24 mouse cellular contexts compared by ENCODE assay signal in the genomic region with DNA sequence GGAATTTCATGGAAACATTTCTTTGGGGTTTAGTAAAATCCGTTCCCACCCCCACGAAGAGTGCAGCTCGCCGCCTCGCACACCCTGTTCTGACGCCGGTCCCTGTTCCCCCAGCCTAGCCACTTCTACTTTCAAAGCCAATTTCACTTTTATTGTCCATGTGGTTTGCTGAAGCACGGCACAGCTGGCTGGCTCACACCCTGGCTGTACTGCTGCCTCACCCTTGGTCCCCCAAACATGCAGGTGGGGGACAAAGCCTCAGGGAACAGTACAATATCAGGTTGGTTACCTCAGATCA. TPM values are rescaled to one million over a fixed set of nuclear protein-coding genes. Genes with fewer than 3 reads are reported as not detected.
A peak's percentile ranks its signal among the peaks of the same experiment; 100 is the strongest.
DNase-seq lines count a peak whose midpoint lies in the region; ATAC-seq and TF ChIP-seq lines count a peak whose summit lies in the region.
"Had no signal": no experiment of that assay in that cellular context is flagged by ENCODE, and none has a peak within 500 bp of the region (broad histone marks: within the 10 kb centered on the region; RNA-seq: fewer than 3 reads in every experiment).

No protein-coding gene starts in this region.

- TF ChIP-seq EP300 in heart, adult 2 months (IDR thresholded peaks at IDR 0.05; ENCODE audit: insufficient read depth, low read depth, low read length): no peak

- intact Hi-C loops in heart, adult 2 months (cut with DNase I): no loop called here
- intact Hi-C loops in heart, postnatal 14 days (cut with DNase I): no loop called here

- TF ChIP-seq CTCF in heart, adult 2 months (IDR thresholded peaks at IDR 0.05): no peak
- no peak for TF ChIP-seq CTCF in cortical plate, adult 2 months (IDR thresholded peaks at IDR 0.05; ENCODE audit: extremely low read depth, insufficient read depth, low read length)

- ATAC-seq in lung, embryonic 15.5 days (ENCODE audit: borderline replicate concordance, extremely low read depth, low FRiP score, low TSS enrichment): no peak
- ATAC-seq in limb, embryonic 14.5 days (ENCODE audit: low FRiP score, low read depth): no peak
- ATAC-seq in megakaryocyte-erythroid progenitor cell, adult 5-6 weeks (replicated peaks; ENCODE audit: low FRiP score, low TSS enrichment, poor library complexity, severe bottlenecking): no peak
- ATAC-seq: forebrain, embryonic 13.5 days; intestine, postnatal 0 days; midbrain, embryonic 15.5 days had no signal

- peaks cover 24% of the 10 kb centered on the region for H3K4me1 ChIP-seq in heart, adult 2 months (ENCODE audit: control insufficient read depth, insufficient read depth, low read length)
- H3K4me1 ChIP-seq in lung, embryonic 15.5 days: peaks cover 13% of the 10 kb centered on the region
- H3K4me1 ChIP-seq in cortical plate, adult 2 months (ENCODE audit: control insufficient read depth, insufficient read depth, low read length): peaks cover 19% of the 10 kb centered on the region
- peaks cover 25% of the 10 kb centered on the region for H3K4me1 ChIP-seq in limb, embryonic 14.5 days (ENCODE audit: control insufficient read depth, insufficient read depth, low read length)

- H3K4me2 ChIP-seq in lung, embryonic 15.5 days: no peak overlapping the region
- no peak overlapping the region for H3K4me2 ChIP-seq in limb, embryonic 14.5 days (replicated peaks; ENCODE audit: low read depth, low read length, severe bottlenecking)
- H3K4me2 ChIP-seq: embryonic facial prominence, embryonic 13.5 days; forebrain, embryonic 13.5 days; heart, embryonic 12.5 days; hindbrain, embryonic 12.5 days; kidney, embryonic 15.5 days; liver, embryonic 13.5 days; midbrain, embryonic 15.5 days had no signal

- WGBS in heart, adult 2 months: 78% methylated on average over 8 of the region's 8 CpGs
- 91% methylated on average over 8 of the region's 8 CpGs for WGBS in lung, embryonic 15.5 days
- 50% methylated on average over 8 of the region's 8 CpGs for WGBS in limb, embryonic 14.5 days

- H3K27me3 ChIP-seq in heart, adult 2 months (ENCODE audit: control insufficient read depth, insufficient read depth, low read length): no peaks in the 10 kb centered on the region
- no peaks in the 10 kb centered on the region for H3K27me3 ChIP-seq in lung, embryonic 15.5 days
- no peaks in the 10 kb centered on the region for H3K27me3 ChIP-seq in limb, embryonic 14.5 days (ENCODE audit: control insufficient read depth, insufficient read depth, low read length)
- H3K27me3 ChIP-seq: embryonic facial prominence, embryonic 13.5 days; forebrain, embryonic 13.5 days; heart, embryonic 12.5 days; hindbrain, embryonic 12.5 days; kidney, embryonic 15.5 days; liver, embryonic 13.5 days; midbrain, embryonic 15.5 days had no signal

- H3K9me3 ChIP-seq in lung, embryonic 15.5 days: no peaks in the 10 kb centered on the region
- H3K9me3 ChIP-seq in limb, embryonic 14.5 days (ENCODE audit: control insufficient read depth, low read length): no peaks in the 10 kb centered on the region
- H3K9me3 ChIP-seq: embryonic facial prominence, embryonic 13.5 days; forebrain, embryonic 13.5 days; heart, embryonic 12.5 days; hindbrain, embryonic 12.5 days; kidney, embryonic 15.5 days; midbrain, embryonic 15.5 days had no signal

- no peak overlapping the region for H3K4me3 ChIP-seq in heart, adult 2 months
- H3K4me3 ChIP-seq in lung, embryonic 15.5 days: no peak overlapping the region
- H3K4me3 ChIP-seq in cortical plate, adult 2 months (ENCODE audit: insufficient read depth, low read length): no peak overlapping the region
- H3K4me3 ChIP-seq in limb, embryonic 14.5 days (replicated peaks; ENCODE audit: low read length): no peak overlapping the region
- H3K4me3 ChIP-seq: embryonic facial prominence, embryonic 13.5 days; forebrain, embryonic 13.5 days; heart, embryonic 12.5 days; hindbrain, embryonic 12.5 days; kidney, embryonic 15.5 days; liver, embryonic 13.5 days; midbrain, embryonic 15.5 days had no signal

- H3K36me3 ChIP-seq in heart, adult 2 months (ENCODE audit: control insufficient read depth, insufficient read depth, low read length): no peaks in the 10 kb centered on the region
- H3K36me3 ChIP-seq in lung, embryonic 15.5 days: peaks cover 12% of the 10 kb centered on the region; the same call in 1 of the 2 replicates
- peaks cover 7% of the 10 kb centered on the region for H3K36me3 ChIP-seq in limb, embryonic 14.5 days (ENCODE audit: control insufficient read depth, insufficient read depth, low read length)
- H3K36me3 ChIP-seq: midbrain, embryonic 15.5 days had no signal

- no peak for DNase-seq in heart, adult 2 months
- no peak for DNase-seq in heart, postnatal 14 days
- no peak for DNase-seq in lung, postnatal 36 days
- peak; percentile 22 for DNase-seq in limb, embryonic 14.5 days (ENCODE audit: low spot score)
- DNase-seq in left cerebral cortex, adult 11 months (ENCODE audit: low spot score): no peak
- DNase-seq: cerebellum, adult 2 months; cerebellum, postnatal 25 days; embryo, embryonic 11 days; heart, postnatal 10 days; kidney, postnatal 36 days; layer of hippocampus, adult 9-11 months; liver, embryonic 13.5 days; lung, adult 2 months had no signal

- H3K27ac ChIP-seq in heart, adult 2 months: peak overlapping the region; percentile 23
- no peak overlapping the region for H3K27ac ChIP-seq in lung, embryonic 15.5 days
- H3K27ac ChIP-seq in cortical plate, adult 2 months (ENCODE audit: insufficient read depth, low read length): peak overlapping the region; percentile 7; the same call in 1 of the 2 replicates
- peak overlapping the region; percentile 74 for H3K27ac ChIP-seq in limb, embryonic 14.5 days (replicated peaks; ENCODE audit: low read depth, low read length)
- H3K27ac ChIP-seq: embryonic facial prominence, embryonic 13.5 days; forebrain, embryonic 13.5 days; hindbrain, embryonic 12.5 days; kidney, embryonic 15.5 days; liver, embryonic 13.5 days; midbrain, embryonic 15.5 days had no signal

- no peak overlapping the region for H3K9ac ChIP-seq in heart, adult 2 months (ENCODE audit: low read depth, low read length)
- H3K9ac ChIP-seq in lung, embryonic 15.5 days: 0 out of 2 replicates have a peak overlapping the region, but pooled peaks have one; percentile 16
- H3K9ac ChIP-seq in limb, embryonic 14.5 days (ENCODE audit: low read depth, low read length, severe bottlenecking): no peak overlapping the region
- H3K9ac ChIP-seq: embryonic facial prominence, embryonic 13.5 days; forebrain, embryonic 13.5 days; heart, embryonic 12.5 days; kidney, embryonic 15.5 days; liver, embryonic 13.5 days; midbrain, embryonic 15.5 days had no signal

- no peak for TF ChIP-seq POLR2A in heart, adult 2 months (IDR thresholded peaks at IDR 0.05; ENCODE audit: insufficient read depth, low read depth, low read length)
- no peak for TF ChIP-seq POLR2A in cortical plate, adult 2 months (IDR thresholded peaks at IDR 0.05; ENCODE audit: extremely low read depth, insufficient read depth, low read length)
- no peak for TF ChIP-seq POLR2A in limb, embryonic 14.5 days (IDR thresholded peaks at IDR 0.05; ENCODE audit: borderline replicate concordance, extremely low read depth, insufficient read depth, insufficient read length)

- no peaks in the 10 kb centered on the region; the same call in 1 of the 2 replicates for H3K79me2 ChIP-seq in heart, adult 2 months (replicated peaks; ENCODE audit: control insufficient read depth, insufficient read depth, low read length)

RNA-seq across cellular contexts. Expression of gene Klhl26, which starts 14.3 kb away (rescaled TPM):
- 1 to 10 TPM; 8.1 to 8.6 TPM for total RNA-seq in heart, adult 2 months (2021)
- polyA plus RNA-seq in heart, adult 2 months (2012; rRNA removed): 18.8 and 21.2 TPM in 2 replicates
- total RNA-seq in heart, postnatal 14 days (2021): 1 to 10 TPM; 5.5 to 6.9 TPM
- polyA plus RNA-seq in lung, embryonic 15.5 days (2015; fragmentation: Nextera tagmentation; extraction: Ambion mirVana): 26.2 and 27.1 TPM in 2 replicates
- 66.9 and 70.9 TPM in 2 replicates for polyA plus RNA-seq in cortical plate, adult 2 months (2012; rRNA removed)
- polyA plus RNA-seq in limb, embryonic 14.5 days (2012; rRNA removed): 48.7 and 72.6 TPM in 2 replicates
- polyA plus RNA-seq in limb, embryonic 14.5 days (2014; fragmentation: Nextera tagmentation; extraction: Ambion mirVana): 24.2 and 28.6 TPM in 2 replicates
- 8.4 and 9.5 TPM in 2 replicates for total RNA-seq in megakaryocyte-erythroid progenitor cell, adult 5-6 weeks (2014; fragmentation: Nextera tagmentation)
- 6.0 and 8.2 TPM in 2 replicates for total RNA-seq in megakaryocyte-erythroid progenitor cell, adult 5-6 weeks (2017)

RNA-seq across cellular contexts. Expression of gene Crtc1, which starts 23.1 kb away (rescaled TPM):
- 1 to 10 TPM; 7.4 to 8.1 TPM for total RNA-seq in heart, adult 2 months (2021)
- polyA plus RNA-seq in heart, adult 2 months (2012; rRNA removed): 13.7 and 14.9 TPM in 2 replicates
- total RNA-seq in heart, postnatal 14 days (2021): 1 to 10 TPM; 7.7 to 9.5 TPM
- 14.2 and 17.6 TPM in 2 replicates for polyA plus RNA-seq in lung, embryonic 15.5 days (2015; fragmentation: Nextera tagmentation; extraction: Ambion mirVana)
- 113 and 115 TPM in 2 replicates for polyA plus RNA-seq in cortical plate, adult 2 months (2012; rRNA removed)
- 37.8 and 58.5 TPM in 2 replicates for polyA plus RNA-seq in limb, embryonic 14.5 days (2012; rRNA removed)
- 26.3 and 31.1 TPM in 2 replicates for polyA plus RNA-seq in limb, embryonic 14.5 days (2014; fragmentation: Nextera tagmentation; extraction: Ambion mirVana)
- total RNA-seq in megakaryocyte-erythroid progenitor cell, adult 5-6 weeks (2014; fragmentation: Nextera tagmentation): 15.6 and 21.7 TPM in 2 replicates
- total RNA-seq in megakaryocyte-erythroid progenitor cell, adult 5-6 weeks (2017): 1.1 and 1.3 TPM in 2 replicates

RNA-seq across cellular contexts. Expression of gene Tmem59l, which starts 24.7 kb away (rescaled TPM):
- not detected for total RNA-seq in heart, adult 2 months (2021)
- 0.21 and 0.53 TPM in 2 replicates for polyA plus RNA-seq in heart, adult 2 months (2012; rRNA removed)
- not detected for total RNA-seq in heart, postnatal 14 days (2021)
- 6.5 and 6.6 TPM in 2 replicates for polyA plus RNA-seq in lung, embryonic 15.5 days (2015; fragmentation: Nextera tagmentation; extraction: Ambion mirVana)
- polyA plus RNA-seq in cortical plate, adult 2 months (2012; rRNA removed): 368 and 400 TPM in 2 replicates
- polyA plus RNA-seq in limb, embryonic 14.5 days (2012; rRNA removed): 13.1 and 17.7 TPM in 2 replicates
- polyA plus RNA-seq in limb, embryonic 14.5 days (2014; fragmentation: Nextera tagmentation; extraction: Ambion mirVana): 15.7 and 17.5 TPM in 2 replicates
- total RNA-seq in megakaryocyte-erythroid progenitor cell, adult 5-6 weeks (2014; fragmentation: Nextera tagmentation): not detected in 2 replicates
- total RNA-seq in megakaryocyte-erythroid progenitor cell, adult 5-6 weeks (2017): not detected in 2 replicates
- total RNA-seq: gastrocnemius, postnatal 4 days; heart, postnatal 10 days had no signal

RNA-seq across cellular contexts. Expression of gene Crlf1, which starts 30.5 kb away (rescaled TPM):
- under 1 TPM; 0.68 to 0.89 TPM for total RNA-seq in heart, adult 2 months (2021)
- 0.38 and 2.3 TPM in 2 replicates for polyA plus RNA-seq in heart, adult 2 months (2012; rRNA removed)
- under 1 TPM; 0.22 to 0.29 TPM for total RNA-seq in heart, postnatal 14 days (2021)
- polyA plus RNA-seq in lung, embryonic 15.5 days (2015; fragmentation: Nextera tagmentation; extraction: Ambion mirVana): 181 and 186 TPM in 2 replicates
- polyA plus RNA-seq in cortical plate, adult 2 months (2012; rRNA removed): 2.1 and 8.6 TPM in 2 replicates
- 98.9 and 127 TPM in 2 replicates for polyA plus RNA-seq in limb, embryonic 14.5 days (2012; rRNA removed)
- 91.5 and 103 TPM in 2 replicates for polyA plus RNA-seq in limb, embryonic 14.5 days (2014; fragmentation: Nextera tagmentation; extraction: Ambion mirVana)
- 0.30 and 2.3 TPM in 2 replicates for total RNA-seq in megakaryocyte-erythroid progenitor cell, adult 5-6 weeks (2014; fragmentation: Nextera tagmentation)
- total RNA-seq in megakaryocyte-erythroid progenitor cell, adult 5-6 weeks (2017): not detected in 2 replicates

RNA-seq across cellular contexts. Expression of gene Rex1bd, which starts 44.1 kb away (rescaled TPM):
- 100 to 1,000 TPM; 111 to 118 TPM for total RNA-seq in heart, adult 2 months (2021)
- 129 and 145 TPM in 2 replicates for polyA plus RNA-seq in heart, adult 2 months (2012; rRNA removed)
- 100 to 1,000 TPM; 105 TPM for total RNA-seq in heart, postnatal 14 days (2021)
- 120 and 122 TPM in 2 replicates for polyA plus RNA-seq in lung, embryonic 15.5 days (2015; fragmentation: Nextera tagmentation; extraction: Ambion mirVana)
- 201 and 206 TPM in 2 replicates for polyA plus RNA-seq in cortical plate, adult 2 months (2012; rRNA removed)
- 154 and 175 TPM in 2 replicates for polyA plus RNA-seq in limb, embryonic 14.5 days (2012; rRNA removed)
- polyA plus RNA-seq in limb, embryonic 14.5 days (2014; fragmentation: Nextera tagmentation; extraction: Ambion mirVana): 152 and 156 TPM in 2 replicates
- 53.5 and 57.0 TPM in 2 replicates for total RNA-seq in megakaryocyte-erythroid progenitor cell, adult 5-6 weeks (2014; fragmentation: Nextera tagmentation)
- total RNA-seq in megakaryocyte-erythroid progenitor cell, adult 5-6 weeks (2017): 25.8 and 48.7 TPM in 2 replicates

Comparison
In these comparisons a context has a peak if more than half of its experiments do, and no peak if none do; other contexts are left out.
1. RNA of gene Tmem59l, which starts 24.7 kb away (polyA plus RNA-seq): 368 to 400 TPM in cortical plate, adult 2 months; 13.1 to 17.7 TPM in limb, embryonic 14.5 days, 6.5 to 6.6 TPM in lung, embryonic 15.5 days and 0.21 to 0.53 TPM in heart, adult 2 months; every median in the first group is over 10 times any median in the second.